Mouse (Mus musculus) cerebral cortex, adult 2 months (tissue): ENCODE results near the gene Eif3k.

Source experiments
- WGBS: fragments of 180-500 bp; shearing (Covaris S2); methylation state at CpG from one replicate; pipeline ENCODE4 v1.1.7; 2018; 5-methylcytosine and 5-hydroxymethylcytosine counted together

Eif3k gene

GRCm38 (mm10) chr7:28959505-28960045 is 22.1 kb downstream of the Eif3k start:
- WGBS, result 28% methylated on average over 6 of the region's 6 CpGs

DNA sequence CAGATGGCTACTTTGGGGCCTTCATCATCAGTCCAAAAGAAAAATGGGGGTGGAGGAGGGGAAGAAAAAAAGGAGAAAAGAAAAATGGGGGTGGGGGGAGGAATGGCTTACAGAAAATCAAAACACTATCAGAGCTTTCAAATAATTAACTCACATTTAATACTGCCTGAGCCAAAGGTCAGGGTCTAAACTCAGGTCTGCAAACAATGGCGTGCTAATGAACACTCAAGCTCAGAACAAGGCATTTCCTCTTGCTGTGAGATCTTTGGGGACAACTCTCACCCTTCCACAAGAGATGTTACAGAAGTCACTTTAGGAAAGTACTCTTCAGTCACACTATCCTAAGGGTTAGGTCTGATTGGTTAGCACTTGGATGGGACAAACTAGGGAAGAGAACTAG is 22.9 kb downstream of the Eif3k start:
- 70% methylated on average over 1 of the region's 1 CpGs for WGBS

GRCm38 (mm10) chr7:28957997-28958725 is 23.5 kb downstream of the Eif3k start:
- WGBS, result 36% methylated on average over 1 of the region's 1 CpGs

DNA sequence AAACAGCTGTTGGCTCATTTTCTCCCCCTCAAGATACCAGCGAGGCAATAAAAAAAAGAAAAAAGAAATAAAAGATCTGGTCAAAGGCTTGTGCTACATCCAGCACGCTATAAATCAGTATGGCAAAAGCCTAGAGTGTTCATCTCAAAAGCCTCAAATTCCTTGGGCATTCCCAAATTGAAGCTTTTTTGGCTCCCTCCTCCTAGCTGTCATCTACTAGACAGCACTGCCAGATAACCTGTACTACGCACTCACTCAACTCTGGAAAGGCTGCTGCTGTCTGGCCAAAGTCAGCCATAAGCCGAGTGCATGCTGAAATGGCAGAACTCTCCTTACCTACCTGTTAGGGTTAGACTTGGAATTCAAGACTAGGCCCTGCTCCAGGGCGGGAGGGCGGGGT is 24.4 kb downstream of the Eif3k start:
- 60% methylated on average over 6 of the region's 6 CpGs for WGBS

- WGBS, result 74% methylated on average over 1 of the region's 1 CpGs
Observed at GRCm38 (mm10) chr7:28956270-28956669, 25.4 kb downstream of the Eif3k start.

- 27% methylated on average over 5 of the region's 5 CpGs for WGBS
Observed at GRCm38 (mm10) chr7:28955295-28955897, 26.3 kb downstream of the Eif3k start.

DNA sequence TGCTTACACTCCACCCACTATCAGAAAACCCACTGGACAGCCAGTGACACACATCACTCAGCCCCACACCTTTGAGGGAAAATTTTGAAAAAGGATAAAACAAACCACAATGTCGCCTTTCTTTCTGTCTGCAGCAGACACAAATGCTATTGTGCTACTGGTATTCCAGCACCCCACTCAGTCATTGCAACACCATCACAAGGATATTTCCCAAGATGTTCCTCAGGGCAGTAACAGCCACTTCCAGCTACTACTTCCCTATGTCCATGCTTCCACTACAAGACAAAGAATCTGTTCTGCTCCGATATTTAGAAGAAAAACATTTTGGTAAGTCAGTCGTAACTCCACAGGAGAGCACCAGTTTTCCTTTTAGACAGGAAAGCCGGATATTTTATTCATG is 26.9 kb downstream of the Eif3k start:
- WGBS, result 38% methylated on average over 4 of the region's 4 CpGs

DNA sequence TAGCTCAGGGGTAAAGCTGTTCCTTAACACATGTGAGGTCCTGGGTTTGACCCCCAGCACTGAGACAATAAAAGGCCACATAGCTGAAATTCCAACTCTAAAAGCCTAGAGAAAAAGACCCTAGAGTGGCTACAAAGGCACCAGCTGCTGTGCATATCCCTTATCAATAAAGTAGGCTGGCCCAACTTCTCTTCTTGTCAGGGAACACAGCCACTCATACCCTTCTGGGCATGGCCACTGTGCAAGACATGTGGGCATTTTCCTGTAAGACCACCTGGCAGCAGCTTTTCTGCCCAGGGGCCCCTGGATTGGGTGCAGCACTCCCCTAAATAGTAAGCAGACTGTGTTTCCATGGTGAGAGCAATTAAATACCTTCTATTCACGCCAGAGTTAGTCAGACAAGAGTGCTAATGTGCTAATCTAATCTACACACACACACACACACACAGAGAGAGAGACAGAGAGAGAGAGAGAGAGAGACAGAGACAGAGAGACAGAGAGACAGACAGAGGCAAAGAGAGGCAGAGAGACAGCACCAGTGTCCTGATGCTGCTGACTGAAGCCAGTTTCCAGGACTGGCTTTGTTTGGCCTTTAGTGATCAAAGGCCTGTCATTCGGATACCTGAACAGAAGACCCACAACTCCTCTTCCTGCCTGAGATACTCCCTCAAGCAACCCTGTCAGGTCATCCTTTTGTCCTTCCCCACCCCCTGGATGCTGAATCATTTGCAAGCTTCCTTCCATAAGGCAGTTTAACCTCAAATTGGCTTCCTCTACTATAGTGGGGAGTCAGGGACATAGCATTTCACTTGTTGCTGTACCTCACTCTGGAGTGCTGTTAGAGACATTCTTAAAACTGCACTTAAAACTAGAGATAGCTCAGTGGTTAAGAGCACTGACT is 27.9 kb downstream of the Eif3k start:
- WGBS, result 16% methylated on average over 2 of the region's 2 CpGs

GRCm38 (mm10) chr7:28952786-28953185 is 28.9 kb downstream of the Eif3k start:
- 13% methylated on average over 3 of the region's 3 CpGs for WGBS

DNA sequence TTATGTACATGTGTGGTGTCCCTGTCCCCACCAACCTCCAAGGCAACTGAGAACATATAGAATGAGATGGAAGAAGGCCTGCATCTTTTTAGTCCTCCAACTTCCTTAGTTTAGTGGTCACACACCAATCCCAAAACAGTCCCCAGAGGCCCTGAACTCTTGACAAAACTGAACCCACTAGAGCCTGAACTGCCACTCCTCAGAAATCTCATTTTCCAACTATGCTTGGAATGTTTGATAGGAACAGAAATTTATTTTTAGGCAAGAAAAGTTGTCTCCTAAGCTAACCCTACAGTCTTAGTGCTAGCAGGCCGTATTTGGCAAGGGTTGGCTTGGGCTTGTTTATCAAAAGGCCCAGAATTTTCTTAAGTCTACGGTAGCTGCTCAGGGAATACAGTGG is 29.9 kb downstream of the Eif3k start:
- WGBS, result 77% methylated on average over 2 of the region's 2 CpGs

DNA sequence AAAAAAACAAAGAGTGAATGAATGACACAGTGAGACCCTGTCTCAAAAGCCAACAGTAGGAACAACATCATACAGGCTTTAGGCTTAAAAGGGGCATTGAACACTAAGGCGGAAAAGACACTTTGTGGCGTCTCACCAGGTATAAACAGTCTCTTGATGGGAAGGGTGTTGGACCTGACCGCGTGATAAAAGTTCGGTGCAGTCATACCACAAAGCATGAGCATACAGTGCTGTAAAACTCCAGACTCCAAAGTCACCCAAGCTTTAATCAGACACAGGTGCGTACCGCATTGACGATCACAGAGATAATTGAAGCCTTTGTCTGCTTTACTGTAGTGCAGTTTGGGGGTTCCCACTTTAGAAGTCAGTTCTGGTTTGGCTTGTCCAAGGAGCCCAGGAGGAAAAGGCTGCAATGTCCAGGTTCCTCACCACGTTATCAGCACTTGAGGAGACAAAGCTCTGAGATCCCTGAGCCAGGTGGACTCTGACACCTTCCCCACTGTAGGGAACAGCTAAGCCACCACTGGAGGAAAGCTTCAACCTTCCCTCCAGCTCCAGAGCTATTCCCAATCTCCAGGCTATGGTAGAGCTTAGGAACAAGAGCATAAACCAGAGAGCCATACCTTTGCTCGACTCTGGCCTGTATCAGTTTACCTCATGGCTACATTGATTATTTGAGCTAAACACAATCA is 31.2 kb downstream of the Eif3k start:
- 85% methylated on average over 10 of the region's 10 CpGs for WGBS

DNA sequence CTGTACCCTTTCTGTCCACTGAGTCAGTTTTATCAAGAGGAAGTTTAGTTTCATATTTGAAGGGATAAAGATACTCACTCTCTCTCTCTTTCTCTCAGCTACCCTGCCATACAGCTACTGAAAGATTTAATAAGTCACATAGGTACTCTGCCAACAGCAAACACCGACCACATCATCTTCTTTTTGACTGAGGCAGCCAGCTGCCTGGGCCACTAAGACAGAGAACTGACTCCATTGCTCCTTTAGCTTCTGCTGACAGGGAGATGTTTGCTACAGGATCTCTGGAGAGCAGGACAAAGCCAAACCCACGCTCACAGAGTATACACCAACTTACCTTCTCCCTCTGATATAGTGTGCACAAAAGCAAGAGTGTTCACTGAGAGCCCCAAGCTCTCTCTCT is 32.4 kb downstream of the Eif3k start:
- WGBS, result 56% methylated on average over 2 of the region's 2 CpGs

DNA sequence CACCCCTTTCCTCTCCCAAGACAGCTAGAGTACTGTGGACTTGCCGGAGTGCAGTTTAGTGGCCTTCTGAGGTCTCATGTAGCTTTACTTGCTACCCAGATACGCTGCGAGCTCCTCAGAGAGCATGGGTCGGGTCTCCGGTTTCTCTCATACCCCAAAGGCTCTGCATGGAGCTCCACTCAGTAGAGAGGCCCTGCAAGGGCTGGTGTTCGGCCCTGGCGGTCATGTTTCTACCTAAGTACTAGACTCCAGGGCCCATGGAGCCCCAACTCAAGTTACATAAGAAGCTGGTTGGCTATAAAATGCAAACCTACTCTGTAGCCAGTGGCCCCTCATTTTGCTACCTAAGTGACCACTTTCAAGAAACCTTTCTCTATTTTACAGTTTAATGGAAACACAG is 32.9 kb downstream of the Eif3k start:
- WGBS, result 96% methylated on average over 7 of the region's 7 CpGs

DNA sequence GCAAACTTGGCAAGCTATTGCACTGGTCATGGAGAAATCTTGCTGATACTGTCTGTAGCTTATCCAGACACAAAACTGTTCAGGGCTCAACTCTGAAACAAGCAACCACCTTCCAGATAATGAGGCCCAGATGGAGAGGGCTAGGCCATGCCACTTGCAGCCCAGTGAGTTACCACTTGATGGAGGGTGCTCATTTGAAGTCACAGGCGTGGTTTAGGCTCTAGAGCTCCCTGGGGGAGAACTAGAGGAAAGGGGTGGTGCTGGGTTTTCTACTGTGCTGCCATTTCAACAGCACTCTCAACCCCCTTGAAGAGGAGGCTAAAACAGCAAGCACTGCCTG is 35.4 kb downstream of the Eif3k start:
- WGBS, result 38% methylated on average over 1 of the region's 1 CpGs

DNA sequence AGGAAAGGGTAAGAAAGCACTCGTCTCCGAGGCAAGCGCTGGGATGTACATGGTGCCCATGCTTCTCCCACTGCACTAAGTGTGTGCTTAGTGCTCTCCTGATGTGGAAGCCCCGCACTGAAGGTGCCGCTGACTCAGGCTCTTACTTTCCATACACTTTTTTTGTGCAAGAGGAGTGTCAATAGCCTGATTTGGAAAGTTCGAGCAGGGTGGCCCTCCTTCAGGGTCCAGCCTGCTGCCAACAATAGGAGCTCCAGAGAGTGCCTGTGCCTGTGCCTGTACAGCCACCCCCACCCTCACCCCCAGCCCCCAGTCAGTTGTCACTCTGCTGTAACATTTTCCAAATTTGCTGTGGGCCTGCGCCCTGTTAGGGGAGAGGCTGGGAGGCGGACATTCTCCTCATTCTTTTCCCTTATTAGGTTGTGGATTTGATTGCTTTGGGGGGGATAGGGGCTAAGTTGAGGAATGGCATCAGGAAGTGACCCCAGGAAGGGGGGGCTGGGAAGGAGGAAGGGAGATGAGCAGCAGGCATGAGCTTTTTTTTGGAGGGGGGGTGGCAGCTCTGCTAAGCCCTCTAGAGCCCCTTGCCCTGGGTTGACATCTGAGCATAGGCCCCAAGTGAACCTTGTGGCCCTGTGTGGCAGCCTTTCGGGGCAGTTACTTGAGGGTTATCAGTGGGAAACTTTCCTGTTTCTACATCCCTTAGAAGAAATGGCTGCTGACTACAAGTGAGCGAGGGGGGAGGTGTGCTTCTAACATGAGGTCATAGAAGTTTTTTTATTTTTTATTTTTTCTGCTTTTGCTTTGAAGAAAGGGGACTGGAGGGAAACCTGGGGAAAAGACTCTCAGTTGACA is 36.0 kb downstream of the Eif3k start:
- WGBS, result 38% methylated on average over 10 of the region's 10 CpGs

DNA sequence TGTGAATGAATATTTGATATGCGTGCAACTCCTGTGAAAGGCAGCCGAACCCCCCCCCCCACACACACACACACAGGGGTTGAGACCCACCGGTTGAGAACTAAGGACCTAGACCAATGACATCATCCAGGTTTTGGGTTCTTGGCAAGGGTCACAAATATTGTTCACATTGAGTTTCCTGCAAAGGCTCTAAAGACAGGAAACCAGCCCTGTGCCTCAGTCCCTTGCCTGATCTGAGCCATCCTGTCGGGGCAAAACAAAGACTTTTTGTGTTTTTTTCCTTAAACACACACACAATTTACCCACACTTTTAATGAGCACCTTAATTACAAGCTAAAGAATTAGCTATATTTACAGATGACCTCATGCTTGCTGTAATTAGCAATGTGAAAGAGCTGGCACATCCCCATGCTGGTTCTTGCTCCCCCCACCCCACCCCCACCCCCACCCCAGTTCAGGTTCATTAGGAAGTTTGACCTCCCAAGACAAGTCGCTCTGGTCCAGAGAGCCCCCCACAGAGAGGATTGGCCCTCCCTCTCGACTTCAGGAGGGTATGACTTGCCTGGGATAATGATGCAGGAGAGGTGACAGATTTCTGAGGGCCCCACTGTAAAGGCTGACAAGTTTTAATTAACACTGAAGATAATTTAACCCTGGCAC is 36.8 kb downstream of the Eif3k start:
- 24% methylated on average over 6 of the region's 6 CpGs for WGBS

- 25% methylated on average over 5 of the region's 5 CpGs for WGBS
Observed at GRCm38 (mm10) chr7:28943451-28944180, 38.0 kb downstream of the Eif3k start.

GRCm38 (mm10) chr7:28941542-28941941 is 40.1 kb downstream of the Eif3k start:
- 61% methylated on average over 4 of the region's 4 CpGs for WGBS

GRCm38 (mm10) chr7:28941129-28941528 is 40.5 kb downstream of the Eif3k start:
- WGBS, result 45% methylated on average over 4 of the region's 4 CpGs
